Mouse (Mus musculus): Measurements from ENCODE around the gene Med18. TPM values are rescaled to one million over a fixed set of nuclear protein-coding genes. Genes with fewer than 3 reads are reported as not detected.
"Not testable (repeated sequence)": the region's sequence is repeated elsewhere in the genome, so short reads cannot be mapped to it uniquely, and the experiment has no call there.

Med18 gene
- polyA plus RNA-seq, 1 experiment from 2014 or later = 24.6 TPM

GRCm38 (mm10) chr4:132488521-132488920, 24.8 kb upstream of the Med18 start:
- Histone ChIP-seq H3K4me3 (ENCODE audit: low read depth, low read length) (no peak overlapping the region), H3K4me2 (no peak overlapping the region), H3K9ac (ENCODE audit: low read depth, low read length) (no peak overlapping the region), H3K4me1 (replicated peaks; ENCODE audit: control insufficient read depth, insufficient read depth, low read length) (peaks cover 3% of the 10 kb centered on the region; the same call in 1 of the 2 replicates), H3K36me3 (ENCODE audit: control insufficient read depth, insufficient read depth, low read length) (no peaks in the 10 kb centered on the region; the same call in 1 of the 2 replicates), H3K27me3 (replicated peaks; ENCODE audit: control insufficient read depth, insufficient read depth, low read length) (no peaks in the 10 kb centered on the region), H3K27ac (ENCODE audit: low read depth, low read length) (no peak overlapping the region), H3K9me3 (ENCODE audit: control insufficient read depth, low read length) (no peaks in the 10 kb centered on the region)
- 85% methylated on average over 3 of the region's 3 CpGs for WGBS
- ATAC-seq (replicated peaks; ENCODE audit: low FRiP score) = no peak
- DNase-seq (ENCODE audit: low spot score) = no peak

- no peak for ATAC-seq (replicated peaks; ENCODE audit: low FRiP score)
- H3K4me1 ChIP-seq (replicated peaks; ENCODE audit: control insufficient read depth, insufficient read depth, low read length) = 0 out of 2 replicates have a peak, but pooled peaks cover 3% of the 10 kb centered on the region
- WGBS = 59% methylated on average over 5 of the region's 5 CpGs
These were observed 21.1 kb upstream of the Med18 start for GRCm38 (mm10) chr4:132484820-132485219.

GRCm38 (mm10) chr4:132484231-132484630, 20.5 kb upstream of the Med18 start:
- no peak overlapping the region for H3K9ac ChIP-seq (ENCODE audit: low read depth, low read length)
- WGBS = 77% methylated on average over 4 of the region's 4 CpGs
- no peaks in the 10 kb centered on the region for H3K36me3 ChIP-seq (ENCODE audit: control insufficient read depth, insufficient read depth, low read length)
- no peak overlapping the region for H3K4me2 ChIP-seq
- H3K9me3 ChIP-seq (ENCODE audit: control insufficient read depth, low read length) = no peaks in the 10 kb centered on the region
- 0 out of 2 replicates have a peak, but pooled peaks cover 3% of the 10 kb centered on the region for H3K4me1 ChIP-seq (replicated peaks; ENCODE audit: control insufficient read depth, insufficient read depth, low read length)
- no peak for DNase-seq (ENCODE audit: low spot score)
- no peak overlapping the region for H3K27ac ChIP-seq (ENCODE audit: low read depth, low read length)
- no peak for ATAC-seq (replicated peaks; ENCODE audit: low FRiP score)
- no peaks in the 10 kb centered on the region for H3K27me3 ChIP-seq (replicated peaks; ENCODE audit: control insufficient read depth, insufficient read depth, low read length)
- no peak overlapping the region for H3K4me3 ChIP-seq (ENCODE audit: low read depth, low read length)

More at GRCm38 (mm10) chr4:132484820-132485219, 21.1 kb upstream of the Med18 start:
- no peaks in the 10 kb centered on the region for H3K9me3 ChIP-seq (ENCODE audit: control insufficient read depth, low read length)
- H3K4me2 ChIP-seq = no peak overlapping the region
- H3K36me3 ChIP-seq (ENCODE audit: control insufficient read depth, insufficient read depth, low read length) = no peaks in the 10 kb centered on the region
- H3K4me3 ChIP-seq (ENCODE audit: low read depth, low read length) = no peak overlapping the region
- H3K27ac ChIP-seq (ENCODE audit: low read depth, low read length) = no peak overlapping the region
- no peak for DNase-seq (ENCODE audit: low spot score)
- no peaks in the 10 kb centered on the region for H3K27me3 ChIP-seq (replicated peaks; ENCODE audit: control insufficient read depth, insufficient read depth, low read length)
- H3K9ac ChIP-seq (ENCODE audit: low read depth, low read length) = no peak overlapping the region

GRCm38 (mm10) chr4:132482956-132483608, 19.4 kb upstream of the Med18 start:
- Histone ChIP-seq H3K36me3 (ENCODE audit: control insufficient read depth, insufficient read depth, low read length) (no peaks in the 10 kb centered on the region), H3K9me3 (ENCODE audit: control insufficient read depth, low read length) (no peaks in the 10 kb centered on the region), H3K4me1 (replicated peaks; ENCODE audit: control insufficient read depth, insufficient read depth, low read length) (0 out of 2 replicates have a peak, but pooled peaks cover 3% of the 10 kb centered on the region), H3K9ac (ENCODE audit: low read depth, low read length) (no peak overlapping the region), H3K4me2 (no peak overlapping the region), H3K4me3 (ENCODE audit: low read depth, low read length) (no peak overlapping the region), H3K27ac (ENCODE audit: low read depth, low read length) (no peak overlapping the region), H3K27me3 (replicated peaks; ENCODE audit: control insufficient read depth, insufficient read depth, low read length) (no peaks in the 10 kb centered on the region)
- WGBS = 64% methylated on average over 13 of the region's 13 CpGs
- ATAC-seq (replicated peaks; ENCODE audit: low FRiP score) (no peak), DNase-seq (ENCODE audit: low spot score) (no peak)

- WGBS = 58% methylated on average over 3 of the region's 3 CpGs
- not testable (repeated sequence) for DNase-seq (ENCODE audit: low spot score); H3K4me2 ChIP-seq; H3K9ac ChIP-seq (ENCODE audit: low read depth, low read length); H3K27ac ChIP-seq (ENCODE audit: low read depth, low read length); H3K4me3 ChIP-seq (ENCODE audit: low read depth, low read length); H3K4me1 ChIP-seq (replicated peaks; ENCODE audit: control insufficient read depth, insufficient read depth, low read length); ATAC-seq (replicated peaks; ENCODE audit: low FRiP score); H3K36me3 ChIP-seq (ENCODE audit: control insufficient read depth, insufficient read depth, low read length); H3K9me3 ChIP-seq (ENCODE audit: control insufficient read depth, low read length); H3K27me3 ChIP-seq (replicated peaks; ENCODE audit: control insufficient read depth, insufficient read depth, low read length)
These were observed 18.4 kb upstream of the Med18 start for GRCm38 (mm10) chr4:132482104-132482503.

GRCm38 (mm10) chr4:132477833-132478232, 14.1 kb upstream of the Med18 start:
- no peaks in the 10 kb centered on the region for H3K9me3 ChIP-seq (ENCODE audit: control insufficient read depth, low read length)
- no peak overlapping the region for H3K27ac ChIP-seq (ENCODE audit: low read depth, low read length)

GRCm38 (mm10) chr4:132475895-132476878, 12.5 kb upstream of the Med18 start:
- H3K4me2 ChIP-seq = no peak overlapping the region
- DNase-seq (ENCODE audit: low spot score) (no peak), ATAC-seq (replicated peaks; ENCODE audit: low FRiP score) (no peak)
- no peaks in the 10 kb centered on the region for H3K27me3 ChIP-seq (replicated peaks; ENCODE audit: control insufficient read depth, insufficient read depth, low read length)
- 68% methylated on average over 13 of the region's 13 CpGs for WGBS
- H3K27ac ChIP-seq (ENCODE audit: low read depth, low read length) = no peak overlapping the region
- H3K4me3 ChIP-seq (ENCODE audit: low read depth, low read length) = no peak overlapping the region
- no peaks in the 10 kb centered on the region for H3K36me3 ChIP-seq (ENCODE audit: control insufficient read depth, insufficient read depth, low read length)
- H3K9me3 ChIP-seq (ENCODE audit: control insufficient read depth, low read length) = no peaks in the 10 kb centered on the region
- H3K9ac ChIP-seq (ENCODE audit: low read depth, low read length) = no peak overlapping the region
- no peaks in the 10 kb centered on the region for H3K4me1 ChIP-seq (replicated peaks; ENCODE audit: control insufficient read depth, insufficient read depth, low read length)

More at GRCm38 (mm10) chr4:132477833-132478232, 14.1 kb upstream of the Med18 start:
- Histone ChIP-seq H3K4me1 (replicated peaks; ENCODE audit: control insufficient read depth, insufficient read depth, low read length) (no peaks in the 10 kb centered on the region), H3K27me3 (replicated peaks; ENCODE audit: control insufficient read depth, insufficient read depth, low read length) (no peaks in the 10 kb centered on the region), H3K9ac (ENCODE audit: low read depth, low read length) (no peak overlapping the region), H3K4me3 (ENCODE audit: low read depth, low read length) (no peak overlapping the region), H3K4me2 (no peak overlapping the region), H3K36me3 (ENCODE audit: control insufficient read depth, insufficient read depth, low read length) (no peaks in the 10 kb centered on the region)
- DNase-seq (ENCODE audit: low spot score) (no peak), ATAC-seq (replicated peaks; ENCODE audit: low FRiP score) (no peak)
- 89% methylated on average over 8 of the region's 8 CpGs for WGBS

- H3K9me3 ChIP-seq (ENCODE audit: control insufficient read depth, low read length) = no peaks in the 10 kb centered on the region
- H3K4me2 ChIP-seq = no peak overlapping the region
- WGBS = 75% methylated on average over 4 of the region's 4 CpGs
- ATAC-seq (replicated peaks; ENCODE audit: low FRiP score) (no peak), DNase-seq (ENCODE audit: low spot score) (no peak)
- H3K36me3 ChIP-seq (ENCODE audit: control insufficient read depth, insufficient read depth, low read length) = no peaks in the 10 kb centered on the region
- H3K9ac ChIP-seq (ENCODE audit: low read depth, low read length) = no peak overlapping the region
- peaks cover 7% of the 10 kb centered on the region; the same call in 1 of the 2 replicates for H3K4me1 ChIP-seq (replicated peaks; ENCODE audit: control insufficient read depth, insufficient read depth, low read length)
- H3K27ac ChIP-seq (ENCODE audit: low read depth, low read length) = no peak overlapping the region
- H3K27me3 ChIP-seq (replicated peaks; ENCODE audit: control insufficient read depth, insufficient read depth, low read length) = no peaks in the 10 kb centered on the region
- H3K4me3 ChIP-seq (ENCODE audit: low read depth, low read length) = no peak overlapping the region
These were observed 10.9 kb upstream of the Med18 start for GRCm38 (mm10) chr4:132474631-132475030.
